Mouse (Mus musculus) olfactory bulb, adult 2 months (tissue): ENCODE results near the gene Thrb.

Experiments used
- CTCF ChIP-seq: fragments of 200-500 bp; IDR thresholded peaks from 2 replicates; pipeline ENCODE4 v1.5.1; 2012; ENCODE audit warnings: low read depth, mild to moderate bottlenecking, low read length, moderate library complexity; ENCODE audit not compliant: insufficient read depth
- POLR2A ChIP-seq: fragments of 200-500 bp; IDR thresholded peaks from 2 replicates; pipeline ENCODE4 v1.6.1; 2012; ENCODE audit warnings: mild to moderate bottlenecking, low read depth, low read length, moderate library complexity; ENCODE audit not compliant: insufficient read depth

DNA sequence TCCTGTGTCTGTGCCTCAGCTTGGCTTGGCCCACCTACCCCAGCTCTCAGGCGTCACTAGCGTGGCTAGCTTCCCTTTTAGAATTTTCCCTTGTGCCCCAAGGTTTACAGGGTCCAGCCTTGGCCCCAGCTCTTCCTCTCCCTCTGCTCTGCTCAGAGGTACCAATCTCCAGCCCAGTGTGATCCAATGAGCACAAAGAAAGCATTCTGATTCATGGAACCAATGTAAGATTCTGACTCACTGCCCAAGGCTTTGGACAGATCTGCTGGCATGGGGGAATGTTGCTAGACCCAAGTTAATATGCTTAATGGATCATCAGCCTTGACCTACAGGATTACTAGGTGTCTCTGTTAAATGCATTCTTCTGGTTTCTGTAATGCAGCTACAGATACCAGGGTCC is 243.1 kb downstream of the Thrb start:
- TF ChIP-seq CTCF (no peak), POLR2A (no peak)
